Mouse (Mus musculus) myocyte (in vitro differentiated cells): ENCODE measurements around the gene Dguok.

Source experiments
- CEBPB ChIP-seq: IDR thresholded peaks from 2 replicates; pipeline ENCODE4 v1.6.1; 2011; ENCODE audit warnings: mild to moderate bottlenecking, moderate library complexity; ENCODE audit not compliant: poor library complexity, insufficient read depth, severe bottlenecking
- E2F4 ChIP-seq: IDR thresholded peaks from one replicate; pipeline ENCODE4 v1.6.1; 2011; ENCODE audit warnings: mild to moderate bottlenecking, control low read depth, moderate library complexity; ENCODE audit not compliant: insufficient read depth
- MAX ChIP-seq: IDR thresholded peaks from one replicate; pipeline ENCODE4 v1.6.1; 2011; ENCODE audit warnings: low read depth, mild to moderate bottlenecking, control low read depth
- MYOD1 ChIP-seq, 3 experiments: IDR thresholded peaks; one replicate each; pipeline ENCODE4 v1.6.1; 2011; ENCODE audit warnings: control low read depth in 2 of 3, low read depth in 2 of 3, mild to moderate bottlenecking in 2 of 3, moderate library complexity in 1 of 3; ENCODE audit not compliant: insufficient read length in 2 of 3, control insufficient read depth in 1 of 3
- MYOG ChIP-seq, 3 experiments: IDR thresholded peaks; one replicate each; pipeline ENCODE4 v1.6.1; 2011; ENCODE audit warnings: control low read depth in 2 of 3, low read depth in 2 of 3, mild to moderate bottlenecking in 2 of 3; ENCODE audit not compliant: insufficient read length in 2 of 3, control insufficient read depth in 1 of 3, insufficient read depth in 1 of 3
- POLR2A ChIP-seq: IDR thresholded peaks from one replicate; pipeline ENCODE4 v1.6.1; 2011; ENCODE audit warnings: low read depth, mild to moderate bottlenecking, control low read depth, moderate library complexity; ENCODE audit not compliant: insufficient read length
- POLR2AphosphoS2 ChIP-seq: IDR thresholded peaks from one replicate; pipeline ENCODE4 v1.6.1; 2011; ENCODE audit warnings: low read depth, control low read depth; ENCODE audit not compliant: insufficient read length
- REST ChIP-seq: IDR thresholded peaks from one replicate; pipeline ENCODE4 v1.6.1; 2011; ENCODE audit warnings: mild to moderate bottlenecking, control low read depth, moderate library complexity; ENCODE audit not compliant: insufficient read depth, insufficient read length
- SRF ChIP-seq: IDR thresholded peaks from one replicate; pipeline ENCODE4 v1.6.1; 2011; ENCODE audit warnings: low read depth; ENCODE audit not compliant: control insufficient read depth, insufficient read length
- TCF12 ChIP-seq: IDR thresholded peaks from one replicate; pipeline ENCODE4 v1.6.1; 2011; ENCODE audit warnings: mild to moderate bottlenecking, control low read depth; ENCODE audit not compliant: poor library complexity, insufficient read depth, severe bottlenecking
- TCF3 ChIP-seq: IDR thresholded peaks from one replicate; pipeline ENCODE4 v1.6.1; 2011; ENCODE audit warnings: low read depth, control low read depth; ENCODE audit not compliant: insufficient read length
- USF1 ChIP-seq: IDR thresholded peaks from one replicate; pipeline ENCODE4 v1.6.1; 2011; ENCODE audit warnings: low read depth, mild to moderate bottlenecking, control low read depth, moderate library complexity

- no peak for TF ChIP-seq POLR2A
- no peak for TF ChIP-seq MAX
- TF ChIP-seq SRF = no peak
- TF ChIP-seq TCF3 = no peak
- TF ChIP-seq E2F4 = no peak
- no peak for TF ChIP-seq MYOG (IDR thresholded peaks at IDR 0.05; ENCODE audit: control insufficient read depth in 1 of 3, insufficient read depth in 1 of 3, insufficient read length in 2 of 3, low read depth in 2 of 3)
- no peak for TF ChIP-seq POLR2AphosphoS2
- no peak for TF ChIP-seq MYOD1 (IDR thresholded peaks at IDR 0.05; ENCODE audit: control insufficient read depth in 1 of 3, insufficient read length in 2 of 3, low read depth in 2 of 3)
- no peak for TF ChIP-seq TCF12
- TF ChIP-seq CEBPB = no peak
- TF ChIP-seq USF1 = no peak
- no peak for TF ChIP-seq REST
These were observed 24.2 kb downstream of the Dguok start for GRCm38 (mm10) chr6:83482418-83483085.
